Mouse (Mus musculus): ENCODE data around the gene Slc22a27.
"Not testable (repeated sequence)": the region's sequence is repeated elsewhere in the genome, so short reads cannot be mapped to it uniquely, and the experiment has no call there.

Gene Slc22a27

DNA sequence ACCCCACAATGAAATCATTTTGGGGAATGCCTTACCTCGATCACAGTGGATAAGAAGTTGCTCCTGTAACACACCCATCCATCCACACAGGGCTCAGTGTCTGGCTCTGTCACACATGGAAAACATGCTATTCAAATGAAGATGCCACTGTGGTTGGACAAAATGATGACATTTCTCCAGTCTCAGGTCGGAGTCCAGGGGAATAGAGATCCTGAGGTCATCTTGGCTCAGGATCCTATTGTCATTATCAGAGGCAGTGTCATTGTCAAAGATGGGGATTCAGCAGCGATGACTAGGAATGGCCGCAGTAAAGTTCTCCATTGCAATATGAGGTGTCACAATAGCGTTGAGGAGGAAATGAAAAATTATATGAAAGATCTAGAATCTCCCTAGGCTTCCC lies at the start of gene Slc22a27:
Slc22a27 (minus strand) TSS at position 101 of the 400 bp plus-strand sequence.
- DNase-seq, result not testable (repeated sequence)

GRCm38 (mm10) chr19:8011596-8011995 lies 45.8 kb upstream of the Slc22a27 start:
- not testable (repeated sequence) for DNase-seq

DNA sequence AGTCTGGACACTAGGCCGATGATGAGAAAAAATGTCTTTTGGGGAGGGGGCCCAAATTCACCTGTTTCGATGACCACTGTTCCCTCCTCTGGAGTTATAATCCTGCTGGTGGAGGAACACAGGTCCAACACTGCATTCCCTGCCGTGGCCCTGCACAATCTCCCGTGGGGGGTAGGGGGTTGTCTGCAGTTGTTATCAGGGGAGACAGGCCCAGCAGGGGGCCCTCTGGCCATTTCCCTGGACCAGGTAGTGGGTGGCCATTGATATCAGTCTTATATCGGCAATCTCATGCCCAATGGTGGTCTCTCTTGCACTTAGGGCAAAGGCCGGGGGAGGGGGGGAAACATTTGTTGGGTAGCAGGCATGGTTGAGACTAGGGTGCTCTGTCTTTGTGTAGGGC lies 43.3 kb upstream of the Slc22a27 start:
- not testable (repeated sequence) for DNase-seq

DNA sequence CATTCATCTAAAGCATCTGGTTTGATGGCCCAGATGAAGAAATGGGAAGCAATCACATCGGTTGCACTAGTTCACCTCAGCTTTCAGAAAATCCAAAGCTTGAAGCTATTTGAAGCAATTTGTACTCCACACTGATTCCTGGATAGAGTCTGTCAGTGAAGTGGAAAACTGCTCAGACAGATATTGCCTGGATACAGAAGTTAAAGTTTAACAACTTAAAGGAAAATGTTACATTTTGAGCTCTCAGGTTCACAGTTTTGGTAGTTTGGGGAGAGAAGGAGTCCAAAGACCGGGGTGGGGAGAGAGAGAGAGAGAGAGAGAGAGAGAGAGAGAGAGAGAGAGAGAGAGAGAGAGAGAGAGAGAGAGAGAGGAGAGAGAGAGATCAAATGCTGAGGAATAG lies 2.9 kb upstream of the Slc22a27 start:
- no peak for DNase-seq

DNA sequence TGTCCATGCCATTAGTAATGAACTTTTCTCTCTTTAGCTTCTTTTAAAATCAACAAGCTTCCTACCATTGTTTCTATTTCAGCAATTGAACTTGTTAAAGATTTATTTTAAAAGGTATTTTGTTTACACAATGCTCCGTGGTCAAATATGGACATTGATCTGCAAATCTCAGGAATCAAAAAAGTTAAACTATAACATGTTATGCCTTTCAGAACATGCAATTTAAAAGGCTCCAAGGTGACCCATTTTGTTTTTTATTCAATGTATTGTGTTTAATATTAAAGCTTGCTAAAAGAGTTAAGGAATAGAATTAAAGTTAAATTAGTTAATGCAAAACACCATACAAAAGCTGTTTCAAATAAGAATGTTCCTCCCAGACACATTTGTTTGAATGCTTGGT lies 723 bp upstream of the Slc22a27 start:
- not testable (repeated sequence) for DNase-seq

DNA sequence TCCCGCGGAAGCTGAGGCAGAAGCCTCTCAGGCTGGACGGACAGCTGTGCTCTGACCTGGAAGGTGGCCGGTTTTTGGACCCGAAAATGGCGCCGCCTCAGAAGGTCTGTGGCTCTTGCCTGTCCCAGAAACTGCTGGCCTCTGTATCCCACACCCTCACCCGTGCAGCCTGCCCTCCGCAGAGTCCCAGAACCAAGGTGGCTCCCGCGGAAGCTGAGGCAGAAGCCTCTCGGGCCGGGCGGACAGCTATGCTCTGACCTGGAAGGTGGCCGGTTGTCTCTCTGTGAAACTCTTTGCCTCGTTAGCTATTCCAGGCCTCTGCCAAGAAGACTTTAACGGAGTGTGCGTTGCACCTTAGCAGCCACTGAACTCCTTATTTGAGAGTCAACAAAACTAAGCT lies 26.4 kb downstream of the Slc22a27 start:
- not testable (repeated sequence) for DNase-seq

- no peak for DNase-seq
These were observed 89.2 kb downstream of the Slc22a27 start for GRCm38 (mm10) chr19:7876626-7877025.

DNA sequence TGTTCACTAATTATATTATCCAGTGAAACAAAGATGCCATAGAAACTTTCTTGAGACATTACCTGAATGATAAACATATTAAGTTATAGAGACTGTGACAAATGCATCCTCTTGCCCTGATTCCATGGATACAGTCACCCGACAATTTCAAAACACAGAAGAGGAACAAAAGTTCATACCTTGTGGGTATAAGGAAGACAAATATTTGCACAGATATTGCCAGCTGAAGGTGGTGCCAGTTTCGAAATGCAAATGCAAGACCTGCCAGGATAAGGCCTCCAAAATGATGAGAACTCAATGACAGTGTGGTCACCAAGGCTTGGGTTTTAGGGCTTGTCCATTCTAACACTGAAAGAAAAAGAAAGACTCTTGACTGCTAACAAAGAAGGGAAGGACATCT lies 136.0 kb downstream of the Slc22a27 start:
- DNase-seq, result no peak
